8 mouse cellular contexts compared by ENCODE assay signal in the genomic region with DNA sequence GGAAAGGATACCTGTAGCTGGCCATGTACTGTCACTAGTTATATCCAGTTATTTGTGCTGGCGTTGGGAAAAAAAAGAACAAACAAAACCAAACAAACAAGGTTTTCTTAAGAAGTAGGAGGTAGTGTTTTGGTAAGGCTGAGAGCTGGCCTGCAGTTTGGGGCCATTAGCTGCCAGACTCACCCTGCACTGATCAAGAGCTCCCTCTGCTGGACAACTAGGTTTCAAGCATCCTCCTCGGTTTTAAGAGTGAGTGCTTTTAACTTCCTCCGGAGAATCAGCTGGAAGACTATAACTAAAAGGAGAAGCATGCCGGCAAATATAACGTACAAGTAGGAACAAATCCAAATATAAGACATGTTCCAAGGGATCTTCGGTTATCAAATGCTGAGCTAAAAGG. TPM values are rescaled to one million over a fixed set of nuclear protein-coding genes. Genes with fewer than 3 reads are reported as not detected.
A peak's percentile ranks its signal among the peaks of the same experiment; 100 is the strongest.
DNase-seq lines count a peak whose midpoint lies in the region; ATAC-seq and TF ChIP-seq lines count a peak whose summit lies in the region.

No protein-coding gene starts in this region.

- no peak overlapping the region for H3K4me2 ChIP-seq in midbrain, embryonic 12.5 days (replicated peaks)
- no peak overlapping the region for H3K4me2 ChIP-seq in midbrain, embryonic 16.5 days (ENCODE audit: low read length)

- no peak overlapping the region for H3K9ac ChIP-seq in midbrain, embryonic 12.5 days (replicated peaks)
- H3K9ac ChIP-seq in midbrain, embryonic 16.5 days (ENCODE audit: low read depth, low read length): no peak overlapping the region

- H3K27ac ChIP-seq in midbrain, embryonic 12.5 days (replicated peaks): no peak overlapping the region
- no peak overlapping the region for H3K27ac ChIP-seq in midbrain, embryonic 16.5 days (ENCODE audit: low read length)

- intact Hi-C loops in gastrocnemius, postnatal 14 days (cut with DNase I; ENCODE audit: low total_unique reads): no loop called here

- TF ChIP-seq CTCF in Patski (IDR thresholded peaks at IDR 0.05): peak; percentile 84

- ATAC-seq in midbrain, embryonic 12.5 days (ENCODE audit: low FRiP score, low read depth): peak; percentile 68; the same call in 1 of the 2 replicates
- ATAC-seq in midbrain, embryonic 16.5 days: no peak
- peak; percentile 84 for ATAC-seq in Patski

- POLR2A ChIA-PET in Patski (lab: Charles Lee): no interaction called here

- no peaks in the 10 kb centered on the region for H3K9me3 ChIP-seq in midbrain, embryonic 12.5 days
- H3K9me3 ChIP-seq in midbrain, embryonic 16.5 days (replicated peaks; ENCODE audit: control insufficient read depth, low read length, poor library complexity, severe bottlenecking): no peaks in the 10 kb centered on the region

- in situ Hi-C loops in Patski (cut with MboI; ENCODE audit: low pct_unique_long_range_greater_than_20kb): loop anchor here (5.0 to 25.0 kb wide), 3 partner anchors 237 to 1876 kb away; no protein-coding TSS in a partner anchor

- DNase-seq in Patski (ENCODE audit: low read depth, low spot score): no peak
- DNase-seq in cerebellum, postnatal 10 days: peak; percentile 71 to 78
- DNase-seq in gastrocnemius, postnatal 14 days: peak; percentile 24
- peak; percentile 19 for DNase-seq in layer of hippocampus, adult 9-11 months
- DNase-seq in mesoderm, embryonic 11.5 days (ENCODE audit: low read depth, low spot score): peak; percentile 73
- peak; percentile 45 for DNase-seq in thymus, postnatal 14 days

- H3K27me3 ChIP-seq in midbrain, embryonic 12.5 days: no peaks in the 10 kb centered on the region
- H3K27me3 ChIP-seq in midbrain, embryonic 16.5 days (ENCODE audit: control insufficient read depth, insufficient read depth, low read depth, low read length): no peaks in the 10 kb centered on the region
- no peaks in the 10 kb centered on the region for H3K27me3 ChIP-seq in Patski

- H3K4me3 ChIP-seq in midbrain, embryonic 12.5 days: no peak overlapping the region
- no peak overlapping the region for H3K4me3 ChIP-seq in midbrain, embryonic 16.5 days (ENCODE audit: low read depth, low read length)

- CTCF ChIA-PET in Patski (lab: Charles Lee): interaction anchor here (0.7 to 2.2 kb wide), 5 partner anchors 9 to 23 kb away, joined by 3 to 10 read pairs (median 3); no protein-coding TSS in a partner anchor

- H3K36me3 ChIP-seq in midbrain, embryonic 12.5 days: no peaks in the 10 kb centered on the region
- H3K36me3 ChIP-seq in midbrain, embryonic 16.5 days (ENCODE audit: control insufficient read depth, insufficient read depth, low read length): no peaks in the 10 kb centered on the region

- no peaks in the 10 kb centered on the region for H3K4me1 ChIP-seq in midbrain, embryonic 12.5 days
- H3K4me1 ChIP-seq in midbrain, embryonic 16.5 days (ENCODE audit: control insufficient read depth, insufficient read depth, low read length): no peaks in the 10 kb centered on the region

- WGBS in midbrain, embryonic 12.5 days: 24% methylated on average over 6 of the region's 6 CpGs
- 21% methylated on average over 6 of the region's 6 CpGs for WGBS in midbrain, embryonic 16.5 days

RNA-seq across cellular contexts. Expression of a gene that starts 19.8 kb away (rescaled TPM):
- polyA plus RNA-seq in midbrain, embryonic 12.5 days (2016; fragmentation: Nextera tagmentation; extraction: Ambion mirVana): not detected in 2 replicates
- not detected in 2 replicates for polyA plus RNA-seq in midbrain, embryonic 16.5 days (2015; fragmentation: Nextera tagmentation; extraction: Ambion mirVana)
- 0.13 TPM for polyA plus RNA-seq in Patski (2021)
- total RNA-seq in gastrocnemius, postnatal 14 days (2021): not detected
